Mouse (Mus musculus): Measurements from ENCODE around the gene Stard3. TPM values are rescaled to one million over a fixed set of nuclear protein-coding genes. Genes with fewer than 3 reads are reported as not detected.

The Stard3 gene
- total RNA-seq, 1 experiment from 2014 or later, result 36.2 TPM

- ATAC-seq (ENCODE audit: extremely low read depth, insufficient number of reproducible peaks, low FRiP score, poor library complexity, severe bottlenecking), result no peak
Measured at GRCm38 (mm10) chr11:98328371-98329069, 29.6 kb upstream of the Stard3 start.

- no peak for ATAC-seq (ENCODE audit: extremely low read depth, insufficient number of reproducible peaks, low FRiP score, poor library complexity, severe bottlenecking)
Measured at GRCm38 (mm10) chr11:98329081-98329959, 28.8 kb upstream of the Stard3 start, which contains the start of gene Neurod2. Gene Neurod2, minus strand, starts transcription at chr11:98329648.

- no peak for ATAC-seq (ENCODE audit: extremely low read depth, insufficient number of reproducible peaks, low FRiP score, poor library complexity, severe bottlenecking)
Measured at GRCm38 (mm10) chr11:98329960-98330744, 28.0 kb upstream of the Stard3 start.

- no peak for ATAC-seq (ENCODE audit: extremely low read depth, insufficient number of reproducible peaks, low FRiP score, poor library complexity, severe bottlenecking)
Measured at GRCm38 (mm10) chr11:98330745-98331204, 27.4 kb upstream of the Stard3 start.

- no peak for ATAC-seq (ENCODE audit: extremely low read depth, insufficient number of reproducible peaks, low FRiP score, poor library complexity, severe bottlenecking)
Measured at GRCm38 (mm10) chr11:98331401-98331800, 26.8 kb upstream of the Stard3 start.

DNA sequence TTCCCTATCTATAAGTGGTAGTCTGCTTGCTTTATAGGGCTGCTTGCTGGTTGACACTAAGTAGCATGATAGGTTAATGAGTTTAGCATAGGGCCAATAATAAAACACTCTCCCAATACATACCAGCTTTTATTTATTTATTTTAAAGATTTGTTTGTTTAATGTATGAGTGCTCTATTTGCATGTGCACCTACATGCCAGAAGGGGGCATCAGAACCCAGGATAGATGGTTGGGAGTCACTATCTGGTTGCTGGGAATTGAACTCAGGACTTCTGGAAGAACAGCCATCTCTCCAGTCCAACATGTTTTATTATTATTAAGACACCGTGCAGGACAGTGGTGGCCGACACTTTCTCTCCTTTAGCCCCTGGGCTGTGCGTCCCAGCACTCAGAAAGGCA is 26.0 kb upstream of the Stard3 start:
- ATAC-seq (ENCODE audit: extremely low read depth, insufficient number of reproducible peaks, low FRiP score, poor library complexity, severe bottlenecking), result no peak

DNA sequence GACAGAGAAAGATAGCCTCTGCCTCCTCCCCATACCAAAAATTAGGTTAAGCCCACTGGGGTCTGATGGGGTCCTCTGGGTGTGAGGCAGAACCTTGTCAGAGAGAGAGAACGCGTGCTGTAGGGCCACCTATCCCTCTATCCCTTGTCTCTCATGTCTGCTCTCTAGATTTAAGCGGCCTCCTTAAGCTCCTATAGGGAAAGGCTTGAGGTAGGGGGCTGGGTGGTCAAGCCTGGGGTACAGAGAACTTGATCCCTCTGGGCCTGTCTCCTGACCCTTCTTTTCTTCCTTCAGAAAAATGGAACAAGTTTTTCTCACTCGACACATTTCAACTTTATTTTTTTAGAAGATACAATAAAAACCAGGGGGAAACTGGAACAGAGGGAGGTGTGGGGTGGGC is 25.3 kb upstream of the Stard3 start:
- ATAC-seq (ENCODE audit: extremely low read depth, insufficient number of reproducible peaks, low FRiP score, poor library complexity, severe bottlenecking), result no peak

- no peak for ATAC-seq (ENCODE audit: extremely low read depth, insufficient number of reproducible peaks, low FRiP score, poor library complexity, severe bottlenecking)
Measured at GRCm38 (mm10) chr11:98333263-98333696, 24.9 kb upstream of the Stard3 start.

DNA sequence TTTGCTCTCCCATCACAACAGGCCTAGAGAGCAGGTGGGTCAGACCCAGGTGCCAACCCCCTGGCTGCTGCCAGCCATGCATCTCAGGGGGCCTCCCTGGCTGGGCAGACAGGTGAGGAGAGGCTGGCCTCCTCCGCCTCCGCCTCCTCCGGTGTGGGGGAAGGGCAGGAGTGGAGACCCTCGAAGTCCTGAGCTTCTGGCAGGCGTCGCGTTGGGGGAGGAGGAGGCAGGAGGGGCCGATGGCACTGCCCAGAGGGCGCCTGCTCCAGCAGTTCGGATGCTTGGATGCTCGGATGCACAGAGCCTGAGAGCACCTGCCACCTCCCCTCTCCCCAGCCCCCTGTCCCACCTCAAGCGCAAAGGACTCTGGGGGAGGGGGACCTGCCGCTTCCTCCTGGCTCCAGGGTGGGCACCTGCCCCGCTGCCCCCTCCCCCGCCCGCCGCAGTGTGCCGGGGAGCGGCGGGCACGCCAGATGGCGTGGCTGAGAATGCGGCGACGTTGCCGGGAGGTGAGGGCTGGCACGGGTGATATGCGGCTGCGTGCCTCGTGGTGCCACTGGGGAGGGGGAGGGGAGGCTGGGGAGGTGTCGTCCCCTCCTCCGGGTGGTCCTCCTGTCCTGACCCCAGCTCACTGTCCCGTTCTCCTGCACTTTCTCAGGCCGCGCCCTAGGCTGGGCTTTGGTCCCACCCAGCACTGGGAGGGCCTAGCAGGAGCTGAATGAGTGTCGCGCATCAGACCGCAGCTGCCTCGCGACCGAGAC is 24.0 kb upstream of the Stard3 start:
- no peak for ATAC-seq (ENCODE audit: extremely low read depth, insufficient number of reproducible peaks, low FRiP score, poor library complexity, severe bottlenecking)

GRCm38 (mm10) chr11:98335250-98335649 is 22.9 kb upstream of the Stard3 start:
- no peak for ATAC-seq (ENCODE audit: extremely low read depth, insufficient number of reproducible peaks, low FRiP score, poor library complexity, severe bottlenecking)

GRCm38 (mm10) chr11:98336245-98337107 is 21.7 kb upstream of the Stard3 start:
- ATAC-seq (ENCODE audit: extremely low read depth, insufficient number of reproducible peaks, low FRiP score, poor library complexity, severe bottlenecking), result no peak

GRCm38 (mm10) chr11:98338507-98338961 is 19.6 kb upstream of the Stard3 start:
- no peak for ATAC-seq (ENCODE audit: extremely low read depth, insufficient number of reproducible peaks, low FRiP score, poor library complexity, severe bottlenecking)

DNA sequence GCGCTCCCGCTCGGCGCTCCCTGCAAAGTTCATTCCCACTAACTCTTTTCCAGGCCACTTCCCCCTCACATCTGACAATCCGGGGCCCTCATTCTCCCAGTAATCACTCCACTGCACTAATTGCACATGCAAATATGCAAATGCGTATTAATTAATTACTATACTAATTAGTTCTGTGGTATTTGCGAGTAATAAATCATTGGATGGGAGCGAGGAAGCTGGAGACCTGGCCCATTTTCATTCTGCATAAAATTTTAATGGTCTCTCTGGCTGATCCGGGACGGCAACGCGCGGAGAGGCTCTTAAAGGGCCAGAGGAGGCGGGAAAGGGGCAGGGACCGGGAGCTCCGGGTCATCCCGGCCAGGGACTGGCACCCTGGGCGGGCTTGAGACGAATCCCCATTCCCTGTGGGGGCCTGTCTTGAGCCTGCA is 19.1 kb upstream of the Stard3 start:
- no peak for ATAC-seq (ENCODE audit: extremely low read depth, insufficient number of reproducible peaks, low FRiP score, poor library complexity, severe bottlenecking)

- peak; percentile 45; the same call in 1 of the 2 replicates for ATAC-seq (ENCODE audit: extremely low read depth, insufficient number of reproducible peaks, low FRiP score, poor library complexity, severe bottlenecking)
Measured at GRCm38 (mm10) chr11:98339679-98340287, 18.4 kb upstream of the Stard3 start.

GRCm38 (mm10) chr11:98340597-98340996 is 17.6 kb upstream of the Stard3 start:
- ATAC-seq (ENCODE audit: extremely low read depth, insufficient number of reproducible peaks, low FRiP score, poor library complexity, severe bottlenecking), result no peak

DNA sequence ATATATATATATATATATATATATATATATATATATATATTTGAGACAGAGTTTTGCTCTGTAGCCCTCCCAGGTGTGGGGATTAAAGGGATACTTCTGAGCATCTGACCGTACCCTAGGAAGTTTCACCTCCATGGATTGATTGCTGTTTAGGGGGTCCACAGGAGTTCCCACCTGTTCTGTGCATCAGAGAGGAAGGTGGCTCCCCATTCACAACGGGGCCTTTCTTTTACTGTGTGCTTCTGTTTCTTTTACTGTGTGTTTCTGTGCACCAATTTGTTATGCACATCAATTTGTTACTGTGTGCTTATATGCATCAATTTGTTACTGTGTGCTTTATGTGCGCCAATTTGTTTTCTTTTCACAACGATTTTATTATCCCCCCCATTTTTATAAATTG is 17.0 kb upstream of the Stard3 start:
- no peak for ATAC-seq (ENCODE audit: extremely low read depth, insufficient number of reproducible peaks, low FRiP score, poor library complexity, severe bottlenecking)
